ENCODE assay signal across 26 mouse cellular contexts in genomic region chrX:23248752-23249151, GRCm38 (mm10).
DNase-seq lines count a peak whose midpoint lies in the region; ATAC-seq and TF ChIP-seq lines count a peak whose summit lies in the region.
"Had no signal": no experiment of that assay in that cellular context is flagged by ENCODE, and none has a peak within 500 bp of the region (broad histone marks: within the 10 kb centered on the region; RNA-seq: fewer than 3 reads in every experiment).

No protein-coding gene starts in this region.

- 0 out of 2 replicates have a peak, but pooled peaks have one; percentile 27 for ATAC-seq in forebrain, embryonic 11.5 days (replicated peaks; ENCODE audit: low FRiP score)
- no peak for ATAC-seq in forebrain, embryonic 16.5 days
- ATAC-seq in midbrain, embryonic 13.5 days = peak; percentile 84
- ATAC-seq in midbrain, postnatal 0 days (ENCODE audit: low FRiP score) = no peak
- peak; percentile 73; the same call in 1 of the 2 replicates for ATAC-seq in midbrain, embryonic 15.5 days (replicated peaks)
- ATAC-seq: CD4-positive, CD25-positive, alpha-beta regulatory T cell, adult 4 months; forebrain, embryonic 14.5 days; hindbrain, postnatal 0 days; inflammation-experienced regulatory T-cells, adult 6 months had no signal

- no peak overlapping the region for H3K4me3 ChIP-seq in forebrain, embryonic 11.5 days (ENCODE audit: low read depth, low read length)
- H3K4me3 ChIP-seq in forebrain, embryonic 16.5 days (replicated peaks; ENCODE audit: low read length) = no peak overlapping the region
- no peak overlapping the region for H3K4me3 ChIP-seq in midbrain, embryonic 13.5 days (replicated peaks)
- no peak overlapping the region for H3K4me3 ChIP-seq in midbrain, postnatal 0 days (ENCODE audit: low read depth, low read length)
- H3K4me3 ChIP-seq in midbrain, embryonic 15.5 days = no peak overlapping the region
- H3K4me3 ChIP-seq: embryonic facial prominence, embryonic 13.5 days; forebrain, embryonic 10.5 days; heart, adult 2 months; heart, embryonic 10.5 days; heart, embryonic 13.5 days had no signal

- no peak overlapping the region for H3K4me2 ChIP-seq in forebrain, embryonic 11.5 days (ENCODE audit: low read depth, low read length, severe bottlenecking)
- no peak overlapping the region for H3K4me2 ChIP-seq in forebrain, embryonic 16.5 days (ENCODE audit: low read length)
- no peak overlapping the region for H3K4me2 ChIP-seq in midbrain, embryonic 13.5 days (replicated peaks)
- H3K4me2 ChIP-seq in midbrain, postnatal 0 days (ENCODE audit: low read depth, low read length, poor library complexity, severe bottlenecking) = no peak overlapping the region
- no peak overlapping the region for H3K4me2 ChIP-seq in midbrain, embryonic 15.5 days
- H3K4me2 ChIP-seq: embryonic facial prominence, embryonic 13.5 days; heart, embryonic 13.5 days; hindbrain, embryonic 14.5 days had no signal

- H3K4me1 ChIP-seq in forebrain, embryonic 11.5 days (replicated peaks; ENCODE audit: control insufficient read depth, insufficient read depth, low read length) = no peaks in the 10 kb centered on the region
- no peaks in the 10 kb centered on the region for H3K4me1 ChIP-seq in forebrain, embryonic 16.5 days (replicated peaks; ENCODE audit: control insufficient read depth, insufficient read depth, low read length)
- peaks cover 2% of the 10 kb centered on the region; the same call in 1 of the 2 replicates for H3K4me1 ChIP-seq in midbrain, embryonic 13.5 days (replicated peaks)
- H3K4me1 ChIP-seq in midbrain, postnatal 0 days (ENCODE audit: insufficient read depth, low read length) = no peaks in the 10 kb centered on the region
- H3K4me1 ChIP-seq in midbrain, embryonic 15.5 days = no peaks in the 10 kb centered on the region
- H3K4me1 ChIP-seq: embryonic facial prominence, embryonic 13.5 days; heart, embryonic 10.5 days had no signal

- no peak overlapping the region for H3K9ac ChIP-seq in forebrain, embryonic 11.5 days (ENCODE audit: low read length)
- no peak overlapping the region for H3K9ac ChIP-seq in forebrain, embryonic 16.5 days (replicated peaks; ENCODE audit: low read depth, low read length)
- H3K9ac ChIP-seq in midbrain, embryonic 13.5 days (replicated peaks) = no peak overlapping the region
- no peak overlapping the region for H3K9ac ChIP-seq in midbrain, postnatal 0 days (replicated peaks; ENCODE audit: low read length, poor library complexity, severe bottlenecking)
- no peak overlapping the region for H3K9ac ChIP-seq in midbrain, embryonic 15.5 days
- H3K9ac ChIP-seq: embryonic facial prominence, embryonic 13.5 days; heart, embryonic 13.5 days; hindbrain, embryonic 14.5 days had no signal

- H3K9me3 ChIP-seq in forebrain, embryonic 11.5 days (ENCODE audit: control insufficient read depth, low read length) = no peaks in the 10 kb centered on the region
- no peaks in the 10 kb centered on the region for H3K9me3 ChIP-seq in forebrain, embryonic 16.5 days (ENCODE audit: control insufficient read depth, low read length)
- no peaks in the 10 kb centered on the region for H3K9me3 ChIP-seq in midbrain, embryonic 13.5 days
- no peaks in the 10 kb centered on the region for H3K9me3 ChIP-seq in midbrain, postnatal 0 days (ENCODE audit: low read length)
- H3K9me3 ChIP-seq in midbrain, embryonic 15.5 days = no peaks in the 10 kb centered on the region
- H3K9me3 ChIP-seq: embryonic facial prominence, embryonic 13.5 days; forebrain, embryonic 10.5 days; heart, embryonic 10.5 days; heart, embryonic 13.5 days had no signal

- intact Hi-C loops in left cerebral cortex, postnatal 25 days (cut with DNase I) = no loop called here

- H3K27me3 ChIP-seq in forebrain, embryonic 11.5 days (ENCODE audit: control insufficient read depth, insufficient read depth, low read length) = no peaks in the 10 kb centered on the region
- H3K27me3 ChIP-seq in forebrain, embryonic 16.5 days (replicated peaks; ENCODE audit: control insufficient read depth, insufficient read depth, low read length) = no peaks in the 10 kb centered on the region
- no peaks in the 10 kb centered on the region for H3K27me3 ChIP-seq in midbrain, embryonic 13.5 days
- H3K27me3 ChIP-seq in midbrain, postnatal 0 days (ENCODE audit: insufficient read depth, low read length) = no peaks in the 10 kb centered on the region
- H3K27me3 ChIP-seq in midbrain, embryonic 15.5 days (replicated peaks) = no peaks in the 10 kb centered on the region
- H3K27me3 ChIP-seq: embryonic facial prominence, embryonic 13.5 days; heart, embryonic 13.5 days had no signal

- no peak overlapping the region for H3K27ac ChIP-seq in forebrain, embryonic 11.5 days (ENCODE audit: low read depth, low read length)
- no peak overlapping the region for H3K27ac ChIP-seq in forebrain, embryonic 16.5 days (ENCODE audit: low read length)
- H3K27ac ChIP-seq in midbrain, embryonic 13.5 days = no peak overlapping the region
- H3K27ac ChIP-seq in midbrain, postnatal 0 days (ENCODE audit: low read depth, low read length) = no peak overlapping the region
- H3K27ac ChIP-seq in midbrain, embryonic 15.5 days = no peak overlapping the region
- H3K27ac ChIP-seq: embryonic facial prominence, embryonic 13.5 days; forebrain, embryonic 10.5 days; heart, adult 2 months; heart, embryonic 10.5 days; heart, embryonic 13.5 days; hindbrain, embryonic 14.5 days; hindbrain, postnatal 0 days had no signal

- DNase-seq in forebrain, embryonic 11.5 days (ENCODE audit: low spot score) = no peak
- DNase-seq in midbrain, postnatal 0 days (ENCODE audit: low spot score) = no peak
- DNase-seq in left cerebral cortex, postnatal 25 days (ENCODE audit: low spot score in 2 of 2) = no peak
- DNase-seq in heart, adult 18-20 months = no peak
- DNase-seq: adrenal gland, adult 2 months; adrenal gland, postnatal 14 days; cerebellum, adult 11-12 months; cerebellum, adult 8-10 months; cerebellum, postnatal 10 days; cerebellum, postnatal 36 days; gastrocnemius, postnatal 25 days; heart, adult 2 months; heart, postnatal 14 days; heart, postnatal 4 days had no signal

- no peaks in the 10 kb centered on the region for H3K36me3 ChIP-seq in forebrain, embryonic 11.5 days (ENCODE audit: control insufficient read depth, insufficient read depth, low read length)
- no peaks in the 10 kb centered on the region for H3K36me3 ChIP-seq in forebrain, embryonic 16.5 days (ENCODE audit: control insufficient read depth, insufficient read depth)
- H3K36me3 ChIP-seq in midbrain, embryonic 13.5 days = no peaks in the 10 kb centered on the region
- H3K36me3 ChIP-seq in midbrain, postnatal 0 days (ENCODE audit: insufficient read depth, low read length) = no peaks in the 10 kb centered on the region
- no peaks in the 10 kb centered on the region for H3K36me3 ChIP-seq in midbrain, embryonic 15.5 days (replicated peaks)
- H3K36me3 ChIP-seq: embryonic facial prominence, embryonic 13.5 days; forebrain, embryonic 10.5 days; heart, embryonic 10.5 days; heart, embryonic 13.5 days had no signal

- TF ChIP-seq CTCF in midbrain, postnatal 0 days (IDR thresholded peaks at IDR 0.05) = no peak

Comparison
In these comparisons a context has a peak if more than half of its experiments do, and no peak if none do; other contexts are left out.
1. ATAC-seq: peak in forebrain, embryonic 11.5 days (single experiment), midbrain, embryonic 13.5 days (single experiment) and midbrain, embryonic 15.5 days (single experiment); none in forebrain, embryonic 16.5 days (single experiment) and midbrain, postnatal 0 days (single experiment).